Mouse (Mus musculus): ENCODE results near the gene Dpy19l1. TPM values are rescaled to one million over a fixed set of nuclear protein-coding genes. Genes with fewer than 3 reads are reported as not detected.

The Dpy19l1 gene
- total RNA-seq, 1 experiment: 54.1 TPM

DNA sequence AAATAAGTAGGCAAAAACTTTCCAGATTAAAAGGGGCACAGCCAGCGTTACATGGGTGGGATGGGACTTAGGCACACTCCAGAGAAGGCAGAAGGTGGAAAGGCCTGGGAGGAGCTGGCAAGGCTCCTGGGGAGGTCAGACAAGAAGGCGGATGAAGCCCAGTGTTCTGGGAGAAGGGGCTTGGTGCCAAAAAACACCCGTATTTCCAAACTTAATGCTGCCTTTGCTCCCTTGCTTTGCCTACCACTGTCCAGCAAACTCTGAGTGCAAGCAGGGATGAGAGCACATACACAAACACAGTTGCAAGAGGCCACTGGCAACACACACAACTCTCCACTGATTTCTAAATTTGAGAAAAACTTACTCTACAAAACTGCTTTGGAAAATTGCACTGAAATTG lies 81.7 kb downstream of the Dpy19l1 start:
- no peak for TF ChIP-seq ZC3H11A (IDR thresholded peaks at IDR 0.05; ENCODE audit: borderline replicate concordance, low read depth, low read length)
- TF ChIP-seq CHD2 (IDR thresholded peaks at IDR 0.05; ENCODE audit: low read depth, low read length): no peak
- no peak for TF ChIP-seq MAFK (IDR thresholded peaks at IDR 0.05; ENCODE audit: insufficient read depth, low read depth, low read length)
- TF ChIP-seq HCFC1 (IDR thresholded peaks at IDR 0.05; ENCODE audit: borderline replicate concordance, insufficient read depth, low read length): no peak
- TF ChIP-seq ZNF384 (IDR thresholded peaks at IDR 0.05; ENCODE audit: low read depth, low read length): no peak
- in situ Hi-C loops (cut with MboI; ENCODE audit: low sequenced_read_pairs in 2 of 2, unreplicated experiment in 2 of 2): no loop called here
- no peak overlapping the region for H3K27ac ChIP-seq (ENCODE audit: insufficient read depth, low read depth, low read length, poor library complexity, severe bottlenecking)
- no peak overlapping the region for H3K9ac ChIP-seq (ENCODE audit: insufficient read depth, low read depth, low read length, poor library complexity, severe bottlenecking)
- DNase-seq (ENCODE audit: low read depth, low spot score): no peak
- H3K4me1 ChIP-seq (ENCODE audit: control insufficient read depth in 2 of 2, insufficient read depth in 2 of 2, low read length in 2 of 2, poor library complexity in 1 of 2): no peaks in the 10 kb centered on the region
- H3K9me3 ChIP-seq (ENCODE audit: control insufficient read depth, insufficient read depth, low read depth, low read length): no peaks in the 10 kb centered on the region
- peaks cover 18% of the 10 kb centered on the region for H3K36me3 ChIP-seq (ENCODE audit: control insufficient read depth, insufficient read depth, low read length, poor library complexity, severe bottlenecking)
- no peak overlapping the region for H3K4me3 ChIP-seq (ENCODE audit: insufficient read depth in 1 of 2, low read depth in 1 of 2, low read length in 2 of 2, poor library complexity in 1 of 2, severe bottlenecking in 1 of 2)

DNA sequence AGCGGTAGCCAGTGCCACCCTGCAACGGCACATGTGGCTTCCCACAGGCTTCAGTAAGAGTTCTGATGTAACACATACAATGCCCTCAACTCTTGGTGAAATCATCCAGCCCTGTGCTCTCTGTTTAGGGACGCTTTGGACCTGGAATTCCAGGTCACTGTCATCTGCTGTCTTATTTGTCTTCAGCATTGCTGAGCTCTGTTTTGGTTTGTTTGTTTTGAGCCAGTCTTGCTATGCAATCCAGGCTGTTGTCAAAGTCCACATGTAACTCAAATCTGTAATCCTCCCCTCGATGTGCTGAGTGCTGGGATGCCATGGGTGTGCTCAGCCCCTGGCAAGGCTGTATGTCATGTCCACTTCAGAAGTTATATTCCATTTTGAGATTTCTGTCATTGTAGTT lies 82.8 kb downstream of the Dpy19l1 start:
- Histone ChIP-seq H3K4me1 (ENCODE audit: control insufficient read depth in 2 of 2, insufficient read depth in 2 of 2, low read length in 2 of 2, poor library complexity in 1 of 2) (no peaks in the 10 kb centered on the region), H3K9ac (ENCODE audit: insufficient read depth, low read depth, low read length, poor library complexity, severe bottlenecking) (no peak overlapping the region), H3K4me3 (ENCODE audit: insufficient read depth in 1 of 2, low read depth in 1 of 2, low read length in 2 of 2, poor library complexity in 1 of 2, severe bottlenecking in 1 of 2) (no peak overlapping the region), H3K36me3 (ENCODE audit: control insufficient read depth, insufficient read depth, low read length, poor library complexity, severe bottlenecking) (peaks cover 15% of the 10 kb centered on the region), H3K9me3 (ENCODE audit: control insufficient read depth, insufficient read depth, low read depth, low read length) (no peaks in the 10 kb centered on the region), H3K27ac (ENCODE audit: insufficient read depth, low read depth, low read length, poor library complexity, severe bottlenecking) (no peak overlapping the region)
- in situ Hi-C loops (cut with MboI; ENCODE audit: low sequenced_read_pairs in 2 of 2, unreplicated experiment in 2 of 2): no loop called here
- TF ChIP-seq CHD2 (IDR thresholded peaks at IDR 0.05; ENCODE audit: low read depth, low read length) (no peak), HCFC1 (IDR thresholded peaks at IDR 0.05; ENCODE audit: borderline replicate concordance, insufficient read depth, low read length) (no peak), ZC3H11A (IDR thresholded peaks at IDR 0.05; ENCODE audit: borderline replicate concordance, low read depth, low read length) (no peak), MAFK (IDR thresholded peaks at IDR 0.05; ENCODE audit: insufficient read depth, low read depth, low read length) (no peak), ZNF384 (IDR thresholded peaks at IDR 0.05; ENCODE audit: low read depth, low read length) (no peak)
- no peak for DNase-seq (ENCODE audit: low read depth, low spot score)

DNA sequence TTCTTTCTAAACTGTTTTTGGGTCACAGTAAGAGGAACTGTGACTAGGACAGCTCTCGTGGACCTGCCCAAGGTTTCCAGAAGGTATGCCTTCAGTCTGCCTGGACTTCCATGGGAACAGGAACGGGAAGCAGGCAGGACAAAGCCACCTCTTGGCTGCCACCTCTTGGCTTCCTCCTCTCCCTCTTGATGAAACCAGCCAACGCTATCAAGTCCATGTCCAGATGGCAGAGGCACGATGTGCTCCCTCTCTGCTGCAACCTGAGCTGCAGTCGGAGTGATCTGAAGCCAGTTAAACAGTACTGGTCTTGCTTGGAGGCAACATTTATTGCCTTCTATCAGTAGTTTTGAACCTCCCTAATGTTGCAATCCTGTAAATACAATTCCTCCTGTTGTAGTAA lies 84.7 kb downstream of the Dpy19l1 start:
- H3K4me3 ChIP-seq (ENCODE audit: insufficient read depth in 1 of 2, low read depth in 1 of 2, low read length in 2 of 2, poor library complexity in 1 of 2, severe bottlenecking in 1 of 2): no peak overlapping the region
- TF ChIP-seq HCFC1 (IDR thresholded peaks at IDR 0.05; ENCODE audit: borderline replicate concordance, insufficient read depth, low read length) (no peak), MAFK (IDR thresholded peaks at IDR 0.05; ENCODE audit: insufficient read depth, low read depth, low read length) (no peak), CHD2 (IDR thresholded peaks at IDR 0.05; ENCODE audit: low read depth, low read length) (no peak), ZNF384 (IDR thresholded peaks at IDR 0.05; ENCODE audit: low read depth, low read length) (no peak), ZC3H11A (IDR thresholded peaks at IDR 0.05; ENCODE audit: borderline replicate concordance, low read depth, low read length) (no peak)
- no peak overlapping the region for H3K9ac ChIP-seq (ENCODE audit: insufficient read depth, low read depth, low read length, poor library complexity, severe bottlenecking)
- DNase-seq (ENCODE audit: low read depth, low spot score): no peak
- H3K36me3 ChIP-seq (ENCODE audit: control insufficient read depth, insufficient read depth, low read length, poor library complexity, severe bottlenecking): peaks cover 16% of the 10 kb centered on the region
- H3K27ac ChIP-seq (ENCODE audit: insufficient read depth, low read depth, low read length, poor library complexity, severe bottlenecking): no peak overlapping the region
- in situ Hi-C loops (cut with MboI; ENCODE audit: low sequenced_read_pairs in 2 of 2, unreplicated experiment in 2 of 2): no loop called here
- H3K9me3 ChIP-seq (ENCODE audit: control insufficient read depth, insufficient read depth, low read depth, low read length): no peaks in the 10 kb centered on the region
- no peaks in the 10 kb centered on the region for H3K4me1 ChIP-seq (ENCODE audit: control insufficient read depth in 2 of 2, insufficient read depth in 2 of 2, low read length in 2 of 2, poor library complexity in 1 of 2)

DNA sequence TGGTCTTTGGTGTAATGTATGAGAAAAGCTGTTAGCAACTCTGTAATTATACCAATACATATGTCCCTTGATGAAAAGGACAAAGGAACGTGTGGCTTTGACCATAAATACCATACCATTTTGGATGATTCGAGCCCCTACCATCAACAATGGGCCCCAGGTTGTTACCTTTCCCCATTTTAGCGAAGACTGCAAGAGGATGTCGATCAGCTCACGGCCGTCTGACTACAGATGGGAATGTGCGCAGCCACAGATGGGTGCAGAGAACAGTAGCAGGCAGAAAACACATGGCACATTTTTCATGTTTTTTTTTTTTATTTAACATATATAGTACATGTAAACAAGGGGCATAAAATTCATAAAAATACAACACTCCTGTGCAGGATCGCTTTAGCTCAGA lies 91.5 kb downstream of the Dpy19l1 start:
- Histone ChIP-seq H3K9me3 (ENCODE audit: control insufficient read depth, insufficient read depth, low read depth, low read length) (no peaks in the 10 kb centered on the region), H3K36me3 (ENCODE audit: control insufficient read depth, insufficient read depth, low read length, poor library complexity, severe bottlenecking) (peaks cover 7% of the 10 kb centered on the region; the same call in 1 of the 2 replicates), H3K4me1 (ENCODE audit: control insufficient read depth in 2 of 2, insufficient read depth in 2 of 2, low read length in 2 of 2, poor library complexity in 1 of 2) (no peaks in the 10 kb centered on the region), H3K4me3 (ENCODE audit: insufficient read depth in 1 of 2, low read depth in 1 of 2, low read length in 2 of 2, poor library complexity in 1 of 2, severe bottlenecking in 1 of 2) (no peak overlapping the region), H3K9ac (ENCODE audit: insufficient read depth, low read depth, low read length, poor library complexity, severe bottlenecking) (no peak overlapping the region), H3K27ac (ENCODE audit: insufficient read depth, low read depth, low read length, poor library complexity, severe bottlenecking) (no peak overlapping the region)
- in situ Hi-C loops (cut with MboI; ENCODE audit: low sequenced_read_pairs in 2 of 2, unreplicated experiment in 2 of 2): no loop called here
- TF ChIP-seq HCFC1 (IDR thresholded peaks at IDR 0.05; ENCODE audit: borderline replicate concordance, insufficient read depth, low read length): no peak
- TF ChIP-seq ZNF384 (IDR thresholded peaks at IDR 0.05; ENCODE audit: low read depth, low read length): no peak
- TF ChIP-seq ZC3H11A (IDR thresholded peaks at IDR 0.05; ENCODE audit: borderline replicate concordance, low read depth, low read length): no peak
- TF ChIP-seq MAFK (IDR thresholded peaks at IDR 0.05; ENCODE audit: insufficient read depth, low read depth, low read length): no peak
- no peak for TF ChIP-seq CHD2 (IDR thresholded peaks at IDR 0.05; ENCODE audit: low read depth, low read length)
- no peak for DNase-seq (ENCODE audit: low read depth, low spot score)

DNA sequence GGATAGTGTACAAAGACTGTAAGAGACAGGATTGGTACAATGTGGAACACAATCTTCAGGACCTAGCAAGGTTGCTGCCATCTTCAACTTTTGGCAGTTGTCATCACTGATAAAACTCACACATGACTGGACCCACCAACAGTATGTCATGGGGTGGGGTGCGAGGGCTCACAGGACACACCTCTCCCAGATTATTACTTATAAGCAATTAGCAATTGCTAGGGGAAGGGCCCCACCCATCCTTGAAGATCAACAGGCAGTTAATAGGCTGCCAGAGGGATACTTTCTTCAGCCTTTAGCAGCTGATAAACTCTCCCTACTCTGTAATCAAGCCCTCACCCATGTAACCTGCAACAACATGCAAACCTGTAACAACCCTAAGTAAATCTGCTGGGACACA lies 92.5 kb downstream of the Dpy19l1 start:
- DNase-seq (ENCODE audit: low read depth, low spot score): no peak
- no peak overlapping the region for H3K9ac ChIP-seq (ENCODE audit: insufficient read depth, low read depth, low read length, poor library complexity, severe bottlenecking)
- in situ Hi-C loops (cut with MboI; ENCODE audit: low sequenced_read_pairs in 2 of 2, unreplicated experiment in 2 of 2): no loop called here

More for the DNA sequence above, 92.5 kb downstream of the Dpy19l1 start:
- Histone ChIP-seq H3K27ac (ENCODE audit: insufficient read depth, low read depth, low read length, poor library complexity, severe bottlenecking) (no peak overlapping the region), H3K9me3 (ENCODE audit: control insufficient read depth, insufficient read depth, low read depth, low read length) (no peaks in the 10 kb centered on the region), H3K36me3 (ENCODE audit: control insufficient read depth, insufficient read depth, low read length, poor library complexity, severe bottlenecking) (peaks cover 7% of the 10 kb centered on the region; the same call in 1 of the 2 replicates), H3K4me3 (ENCODE audit: insufficient read depth in 1 of 2, low read depth in 1 of 2, low read length in 2 of 2, poor library complexity in 1 of 2, severe bottlenecking in 1 of 2) (no peak overlapping the region), H3K4me1 (ENCODE audit: control insufficient read depth in 2 of 2, insufficient read depth in 2 of 2, low read length in 2 of 2, poor library complexity in 1 of 2) (no peaks in the 10 kb centered on the region)
- TF ChIP-seq ZNF384 (IDR thresholded peaks at IDR 0.05; ENCODE audit: low read depth, low read length) (no peak), HCFC1 (IDR thresholded peaks at IDR 0.05; ENCODE audit: borderline replicate concordance, insufficient read depth, low read length) (no peak), MAFK (IDR thresholded peaks at IDR 0.05; ENCODE audit: insufficient read depth, low read depth, low read length) (no peak), CHD2 (IDR thresholded peaks at IDR 0.05; ENCODE audit: low read depth, low read length) (no peak), ZC3H11A (IDR thresholded peaks at IDR 0.05; ENCODE audit: borderline replicate concordance, low read depth, low read length) (no peak)
